ENCODE assay signal across 17 mouse cellular contexts in genomic region chr12:11086866-11087265, GRCm38 (mm10).
"Had no signal": no experiment of that assay in that cellular context is flagged by ENCODE, and none has a peak within 500 bp of the region (broad histone marks: within the 10 kb centered on the region; RNA-seq: fewer than 3 reads in every experiment).

No protein-coding gene starts in this region.

- ATAC-seq: liver, embryonic 12.5 days; midbrain, embryonic 13.5 days; midbrain, embryonic 16.5 days had no signal

- H3K4me2 ChIP-seq: liver, embryonic 12.5 days; midbrain, embryonic 13.5 days; neural tube, embryonic 13.5 days; neural tube, embryonic 15.5 days had no signal

- DNase-seq: lung, adult 18-20 months; lung, postnatal 4 days; right cerebral cortex, adult 18-20 months; right cerebral cortex, postnatal 25 days; right cerebral cortex, postnatal 4 days; spleen, adult 18-20 months; thymus, adult 18-20 months; thymus, postnatal 14 days; thymus, postnatal 36 days had no signal

- H3K36me3 ChIP-seq: liver, embryonic 12.5 days; midbrain, embryonic 10.5 days; midbrain, embryonic 13.5 days; neural tube, embryonic 13.5 days; neural tube, embryonic 15.5 days had no signal

- H3K9ac ChIP-seq: liver, embryonic 12.5 days; liver, embryonic 14.5 days; midbrain, embryonic 13.5 days; neural tube, embryonic 13.5 days; neural tube, embryonic 15.5 days had no signal

- H3K27ac ChIP-seq: liver, embryonic 12.5 days; liver, embryonic 14.5 days; midbrain, embryonic 10.5 days; midbrain, embryonic 13.5 days; neural tube, embryonic 13.5 days; neural tube, embryonic 15.5 days had no signal

- H3K27me3 ChIP-seq: liver, embryonic 12.5 days; midbrain, embryonic 13.5 days; neural tube, embryonic 13.5 days; neural tube, embryonic 15.5 days had no signal

- H3K4me1 ChIP-seq: liver, embryonic 12.5 days; midbrain, embryonic 10.5 days; midbrain, embryonic 13.5 days; neural tube, embryonic 13.5 days; neural tube, embryonic 15.5 days had no signal

- H3K4me3 ChIP-seq: liver, embryonic 12.5 days; midbrain, embryonic 10.5 days; midbrain, embryonic 13.5 days; myocyte; neural tube, embryonic 13.5 days; neural tube, embryonic 15.5 days had no signal

- H3K9me3 ChIP-seq: liver, embryonic 12.5 days; midbrain, embryonic 10.5 days; neural tube, embryonic 13.5 days; neural tube, embryonic 15.5 days had no signal
